Mouse (Mus musculus) heart, adult 2 months (tissue): ENCODE measurements at regions not wholly inside any gene's neighbourhood (a gene's known extent, or its start where the extent isn't known, plus 50 kb on each side); places are given as distances from the start of the nearest gene placed in this dataset.

Source experiments
- CTCF ChIP-seq: fragments of 200-600 bp; IDR thresholded peaks from 2 replicates; pipeline ENCODE4 v1.8.1; 2022; ENCODE audit warnings: antibody characterized with exemption, mild to moderate bottlenecking, moderate library complexity
- EP300 ChIP-seq: fragments of 200-500 bp; IDR thresholded peaks from 2 replicates; pipeline ENCODE4 v1.6.1; 2011; ENCODE audit warnings: low read depth, low read length, control low read depth; ENCODE audit not compliant: insufficient read depth
- POLR2A ChIP-seq: fragments of 200-500 bp; IDR thresholded peaks from 2 replicates; pipeline ENCODE4 v1.6.1; 2011; ENCODE audit warnings: mild to moderate bottlenecking, low read depth, low read length, control low read depth; ENCODE audit not compliant: insufficient read depth

- TF ChIP-seq POLR2A (no peak), CTCF (no peak), EP300 (no peak)
These were observed 51.7 kb upstream of the Rasgrf1 start for GRCm38 (mm10) chr9:89858005-89858404.
